Mouse (Mus musculus) cerebellum, adult 2 months (tissue): ENCODE measurements at regions not wholly inside any gene's neighbourhood (a gene's known extent, or its start where the extent isn't known, plus 50 kb on each side); places are given as distances from the start of the nearest gene placed in this dataset.

Source experiments
- CTCF ChIP-seq: fragments of 200-500 bp; IDR thresholded peaks from 2 replicates; pipeline ENCODE4 v1.5.1; 2011; ENCODE audit warnings: low read depth, mild to moderate bottlenecking, control low read depth, low read length, moderate library complexity, borderline replicate concordance; ENCODE audit not compliant: insufficient read depth
- POLR2A ChIP-seq: fragments of 200-500 bp; IDR thresholded peaks from 2 replicates; pipeline ENCODE4 v1.6.1; 2011; ENCODE audit warnings: low read length, control low read depth, borderline replicate concordance; ENCODE audit not compliant: insufficient read depth

GRCm38 (mm10) chr5:126890710-126891109 lies 350.9 kb upstream of the Tmem132c start:
- no peak for TF ChIP-seq POLR2A
- TF ChIP-seq CTCF = no peak
